Mouse (Mus musculus): ENCODE data around the gene Plscr5.
"Not testable (repeated sequence)": the region's sequence is repeated elsewhere in the genome, so short reads cannot be mapped to it uniquely, and the experiment has no call there.

Plscr5 gene

DNA sequence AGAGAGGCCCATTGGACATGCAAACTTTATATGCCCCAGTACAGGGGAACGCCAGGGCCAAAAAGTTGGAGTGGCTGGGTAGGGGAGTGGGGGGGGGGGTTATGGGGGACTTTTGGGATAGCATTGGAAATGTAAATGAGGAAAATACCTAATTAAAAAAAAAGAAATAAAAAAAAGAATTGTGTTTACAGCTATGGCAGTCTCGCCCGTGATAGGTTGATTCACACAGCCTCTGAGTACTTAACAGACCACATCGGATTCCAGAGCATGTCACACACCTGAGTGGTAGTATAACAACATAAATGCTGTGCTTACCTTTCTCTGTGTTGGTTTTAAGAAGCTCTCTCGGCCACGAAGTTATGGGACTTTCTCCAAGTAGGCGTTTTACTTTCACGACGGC lies at the start of gene Plscr5:
Gene Plscr5, plus strand, starts transcription at position 301 of the 400 bp plus-strand sequence.
- not testable (repeated sequence) for TF ChIP-seq GATA4 (IDR thresholded peaks at IDR 0.05; ENCODE audit: insufficient replicate concordance, low read length)

DNA sequence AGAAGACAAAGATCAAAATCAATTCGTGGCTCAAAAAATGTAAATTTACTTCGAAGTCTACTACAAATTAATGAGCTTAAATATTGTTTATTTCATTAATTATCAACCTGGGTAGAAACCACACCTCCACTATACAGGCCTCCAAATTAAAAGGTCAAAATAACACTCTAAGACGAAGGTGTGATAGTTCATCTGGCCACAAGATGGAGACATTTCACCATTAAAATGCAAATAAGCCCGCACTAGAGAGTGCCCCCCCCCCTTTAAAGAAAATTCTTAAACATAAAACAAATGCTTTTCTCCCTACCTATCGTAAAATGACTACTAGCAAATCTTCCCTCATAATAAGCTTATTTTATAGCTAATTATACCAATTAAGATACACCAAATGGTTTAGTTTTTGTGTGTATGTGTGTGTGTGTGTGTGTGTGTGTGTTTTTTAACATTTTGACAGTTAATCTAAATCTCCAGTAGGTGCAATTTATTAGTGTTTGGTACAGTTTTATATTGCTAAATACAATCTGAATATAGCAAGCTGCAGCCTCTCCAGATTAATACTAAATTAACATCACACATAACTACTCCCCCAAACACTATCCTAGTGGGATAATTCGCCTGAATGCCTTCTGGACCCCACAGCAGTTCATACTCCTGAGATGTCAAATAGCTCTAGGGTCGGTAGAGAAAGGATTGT lies 45.0 kb upstream of the Plscr5 start:
- no peak for TF ChIP-seq GATA4 (IDR thresholded peaks at IDR 0.05; ENCODE audit: insufficient replicate concordance, low read length)

DNA sequence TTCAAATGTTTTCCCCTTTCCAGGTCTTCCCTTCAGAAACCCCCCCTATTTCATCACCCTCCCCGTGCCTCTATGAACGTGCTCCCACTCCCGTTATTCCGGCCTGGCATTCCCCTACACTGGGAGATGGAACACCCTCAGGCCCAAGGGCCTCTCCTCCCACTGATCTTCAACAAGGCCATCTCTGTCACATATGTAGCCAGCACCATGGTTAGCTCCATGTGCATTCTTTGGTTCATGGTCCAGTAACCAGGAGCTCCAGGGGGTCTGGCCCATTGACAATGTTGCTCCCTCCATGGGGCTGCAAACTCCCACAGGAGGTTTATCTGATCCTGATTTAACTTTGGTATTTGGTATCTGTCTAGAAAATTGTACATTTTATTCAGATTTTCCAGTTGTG lies 30.5 kb upstream of the Plscr5 start:
- TF ChIP-seq GATA4 (IDR thresholded peaks at IDR 0.05; ENCODE audit: insufficient replicate concordance, low read length) = no peak

DNA sequence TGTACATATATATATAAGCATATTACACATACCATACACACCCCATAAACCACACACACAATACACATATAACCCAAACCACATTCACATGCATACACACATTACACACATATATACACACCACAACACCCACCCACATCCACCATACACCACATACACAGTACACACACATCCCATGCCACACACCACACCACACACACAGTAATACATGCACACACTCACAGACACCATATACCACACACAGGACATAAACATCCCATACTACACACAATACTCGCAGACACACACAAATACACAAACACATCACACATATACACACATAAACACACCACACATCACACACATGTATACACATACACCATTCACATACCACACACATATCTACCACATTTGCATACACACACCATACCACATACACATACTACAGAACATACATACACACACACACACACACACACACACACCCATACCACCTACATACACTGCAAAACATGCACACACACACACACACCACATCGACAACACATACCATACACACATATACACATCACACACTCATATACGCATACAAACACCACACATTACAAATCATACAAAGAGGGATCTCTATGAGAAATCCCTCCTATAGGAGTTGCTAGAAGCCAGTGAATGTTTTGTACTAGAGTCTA lies 19.3 kb upstream of the Plscr5 start:
- TF ChIP-seq GATA4 (IDR thresholded peaks at IDR 0.05; ENCODE audit: insufficient replicate concordance, low read length) = no peak

DNA sequence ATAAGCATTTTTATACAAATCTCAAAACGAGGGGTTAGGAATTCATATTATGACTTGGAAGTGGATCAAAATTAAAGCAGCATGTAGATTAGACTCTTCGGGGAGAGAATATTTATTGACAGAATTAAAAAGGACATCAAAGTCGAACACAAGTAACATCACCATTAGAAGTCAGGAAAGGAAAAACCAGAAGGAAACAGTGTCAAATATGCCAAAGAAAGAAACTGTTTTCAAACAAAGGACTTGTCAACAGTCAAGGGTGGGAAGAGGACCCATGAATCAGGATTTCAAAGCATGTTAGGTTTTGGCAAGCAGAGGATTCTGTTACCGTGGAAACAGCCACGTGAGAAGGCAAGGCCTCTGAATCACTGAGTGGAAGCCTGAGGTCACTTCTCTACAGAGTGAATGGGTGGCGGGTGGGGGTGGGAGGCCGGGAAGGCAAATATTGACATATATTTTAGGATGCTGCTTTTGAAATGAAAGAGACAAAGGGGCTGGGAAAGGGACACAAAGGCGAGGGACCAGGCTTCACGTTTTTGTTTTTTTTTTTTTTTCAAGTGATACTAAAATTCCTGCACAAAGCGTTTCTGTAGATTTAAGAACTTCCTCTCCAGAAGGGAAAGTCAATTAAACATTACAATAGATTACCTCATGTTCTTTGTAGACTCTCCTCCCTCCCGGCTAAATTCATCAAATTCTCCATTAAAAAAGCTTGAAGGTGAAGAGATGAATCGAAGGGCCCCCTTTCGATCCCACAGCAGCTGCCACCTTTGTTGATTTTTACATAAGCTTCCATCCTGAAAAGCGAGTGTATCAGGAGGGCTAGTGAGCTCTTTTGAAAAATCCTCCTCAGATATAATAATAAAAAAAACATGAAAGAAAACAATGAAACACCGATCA lies 18.3 kb upstream of the Plscr5 start:
- TF ChIP-seq GATA4 (IDR thresholded peaks at IDR 0.05; ENCODE audit: insufficient replicate concordance, low read length) = no peak

DNA sequence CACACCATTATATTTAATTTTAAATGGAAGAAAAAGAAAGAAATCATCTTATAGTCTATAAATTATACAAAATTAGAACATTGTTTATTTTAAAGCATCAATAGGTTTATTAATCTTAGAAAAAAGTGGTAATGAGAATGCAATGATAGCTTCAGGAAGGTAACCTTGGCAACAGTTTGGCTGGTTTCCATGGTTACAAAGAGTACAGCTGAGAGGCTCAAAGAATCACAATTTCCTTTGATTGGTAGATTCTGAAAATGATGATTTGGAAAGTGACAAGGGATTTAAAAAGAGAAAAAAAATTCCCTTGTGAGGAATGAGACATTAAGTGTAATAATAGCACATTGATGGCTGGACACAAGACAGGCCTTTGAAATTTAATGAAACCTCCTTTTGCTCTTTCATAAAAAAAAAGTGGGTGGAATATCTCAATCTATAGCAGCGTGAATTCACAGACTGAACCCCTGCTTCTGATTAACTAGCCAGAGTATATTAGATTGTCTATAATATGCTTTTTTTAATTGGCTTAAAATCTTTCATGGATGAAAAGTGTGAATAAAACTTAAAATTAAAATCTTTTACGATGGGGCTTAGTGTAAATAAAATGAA lies 13.8 kb upstream of the Plscr5 start:
- no peak for TF ChIP-seq GATA4 (IDR thresholded peaks at IDR 0.05; ENCODE audit: insufficient replicate concordance, low read length)

DNA sequence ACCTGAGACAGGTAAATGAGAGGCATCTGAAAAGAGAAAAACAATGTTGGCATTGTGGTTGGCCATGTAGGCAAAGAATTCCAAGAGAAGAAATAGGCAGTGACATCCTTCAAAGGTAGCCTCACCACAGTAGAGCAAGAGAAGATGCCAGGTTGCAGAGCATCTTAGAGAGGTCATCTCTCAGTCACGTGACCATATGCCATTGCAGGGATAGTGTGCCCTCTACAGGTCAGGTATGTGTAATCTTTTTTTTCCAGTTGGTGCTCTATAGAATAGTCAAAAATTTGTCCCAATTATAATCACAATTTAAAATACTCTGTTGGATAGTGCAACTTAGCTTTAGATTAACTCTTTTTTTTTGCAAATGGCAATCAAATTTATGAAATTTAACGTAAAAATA lies 1.4 kb upstream of the Plscr5 start:
- TF ChIP-seq GATA4 (IDR thresholded peaks at IDR 0.05; ENCODE audit: insufficient replicate concordance, low read length) = no peak

DNA sequence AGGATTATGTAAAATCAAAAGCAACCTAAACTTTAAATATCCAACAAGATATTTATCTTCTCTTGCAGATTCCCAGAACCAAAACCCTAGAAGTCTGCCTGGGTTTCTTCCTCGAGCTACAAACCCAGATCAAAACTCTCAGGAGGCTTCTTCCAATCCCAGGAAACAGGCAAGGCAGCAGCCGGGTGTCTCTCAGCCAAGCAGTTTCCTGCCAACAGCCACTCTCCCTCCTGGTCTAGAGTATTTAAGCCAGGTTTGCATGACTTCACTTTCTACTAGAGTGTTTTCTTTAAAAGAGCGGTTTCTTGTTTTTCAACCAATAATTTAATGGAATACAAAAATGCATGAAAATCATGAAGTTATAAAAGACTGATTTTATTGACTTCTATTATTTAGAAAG lies 5.7 kb downstream of the Plscr5 start:
- no peak for TF ChIP-seq GATA4 (IDR thresholded peaks at IDR 0.05; ENCODE audit: insufficient replicate concordance, low read length)

DNA sequence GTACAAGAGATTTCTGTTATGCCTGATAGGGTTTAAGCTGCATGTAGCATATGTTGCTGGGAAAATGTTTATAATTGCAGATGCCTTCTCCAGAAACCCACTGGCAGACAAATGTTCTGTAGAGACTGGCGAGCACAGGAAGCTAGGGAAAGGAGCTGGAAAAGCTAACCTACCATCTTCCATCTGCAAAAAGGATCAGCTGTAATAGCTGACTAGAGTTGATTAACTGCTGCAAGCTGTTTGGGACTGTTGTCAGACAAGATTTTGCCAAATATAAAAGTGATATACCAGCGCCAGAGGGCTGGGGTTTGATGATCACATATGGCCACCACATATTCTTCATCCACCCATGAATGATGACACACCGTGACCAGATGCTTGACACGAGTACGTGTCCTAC lies 6.8 kb downstream of the Plscr5 start:
- TF ChIP-seq GATA4 (IDR thresholded peaks at IDR 0.05; ENCODE audit: insufficient replicate concordance, low read length) = no peak

DNA sequence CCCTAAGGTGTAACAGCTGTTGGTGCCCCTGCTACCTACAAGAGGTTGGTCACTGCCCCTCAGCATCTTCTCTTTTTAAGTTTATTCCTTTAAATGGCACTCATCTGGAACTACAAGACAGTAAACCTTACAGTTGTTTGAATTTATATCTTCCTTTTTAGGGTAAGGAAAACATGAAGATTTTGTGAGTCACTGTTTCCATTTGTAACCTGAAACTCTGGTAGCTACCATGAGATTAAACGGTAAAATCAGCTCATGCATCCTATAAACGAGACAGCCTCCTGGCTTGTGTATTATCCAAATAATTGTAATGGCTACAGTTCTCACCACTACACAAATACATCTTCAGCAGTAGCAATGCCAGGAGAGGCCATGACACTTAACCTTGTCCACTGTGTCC lies 11.7 kb downstream of the Plscr5 start:
- no peak for TF ChIP-seq GATA4 (IDR thresholded peaks at IDR 0.05; ENCODE audit: insufficient replicate concordance, low read length)

DNA sequence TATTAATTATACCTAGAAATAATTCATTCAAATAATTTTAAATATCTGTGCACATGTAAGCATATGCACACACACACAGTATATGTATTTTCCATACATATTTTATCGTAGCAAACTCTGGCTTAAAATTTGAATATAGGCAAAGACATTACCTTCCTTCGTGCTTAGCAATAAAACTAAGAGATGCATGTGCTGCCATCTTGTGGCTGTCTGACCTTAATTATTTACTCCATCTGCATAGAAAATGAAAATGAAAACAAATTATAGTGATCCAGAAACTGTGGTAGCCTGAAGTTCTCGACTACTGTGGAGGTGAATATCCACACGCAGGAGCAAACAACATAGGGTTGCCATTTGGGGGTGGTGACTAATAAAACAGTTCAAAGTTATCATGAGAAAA lies 14.6 kb downstream of the Plscr5 start:
- no peak for TF ChIP-seq GATA4 (IDR thresholded peaks at IDR 0.05; ENCODE audit: insufficient replicate concordance, low read length)

DNA sequence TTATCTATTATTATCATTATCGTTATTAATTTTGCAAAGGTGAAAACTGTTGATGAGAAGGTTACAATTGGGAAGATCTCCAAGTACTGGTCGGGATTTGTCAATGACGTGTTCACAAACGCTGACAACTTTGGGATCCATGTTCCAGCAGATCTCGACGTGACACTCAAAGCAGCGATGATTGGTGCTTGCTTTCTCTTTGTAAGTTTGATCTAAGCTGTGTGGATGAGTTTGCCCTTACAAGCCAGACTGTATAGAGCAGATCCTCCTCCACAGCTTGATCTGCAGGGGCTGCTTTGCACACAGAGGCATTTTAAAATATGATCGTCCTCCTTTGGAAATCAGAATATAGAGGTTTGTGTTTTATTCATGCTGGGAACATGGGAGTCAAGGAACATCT lies 15.0 kb downstream of the Plscr5 start:
- no peak for TF ChIP-seq GATA4 (IDR thresholded peaks at IDR 0.05; ENCODE audit: insufficient replicate concordance, low read length)

DNA sequence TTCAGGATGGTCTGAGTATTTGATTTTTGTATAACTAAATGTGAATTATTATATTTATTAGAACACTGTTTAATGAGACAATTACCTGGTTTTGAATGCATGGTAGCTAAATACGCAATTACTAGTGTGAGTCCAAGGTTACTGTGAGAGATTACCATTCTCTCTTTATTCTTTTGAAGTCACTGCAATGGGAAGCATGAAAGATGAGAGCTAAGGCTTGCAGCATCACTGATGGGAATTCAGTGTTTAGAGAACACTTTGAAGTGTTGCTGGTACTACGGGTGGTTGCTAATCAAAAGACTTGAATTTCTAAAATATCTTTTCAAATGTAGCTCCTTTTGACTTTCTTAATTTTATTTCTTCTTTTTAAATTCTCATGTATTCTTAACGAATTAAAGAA lies 17.1 kb downstream of the Plscr5 start:
- TF ChIP-seq GATA4 (IDR thresholded peaks at IDR 0.05; ENCODE audit: insufficient replicate concordance, low read length) = no peak

DNA sequence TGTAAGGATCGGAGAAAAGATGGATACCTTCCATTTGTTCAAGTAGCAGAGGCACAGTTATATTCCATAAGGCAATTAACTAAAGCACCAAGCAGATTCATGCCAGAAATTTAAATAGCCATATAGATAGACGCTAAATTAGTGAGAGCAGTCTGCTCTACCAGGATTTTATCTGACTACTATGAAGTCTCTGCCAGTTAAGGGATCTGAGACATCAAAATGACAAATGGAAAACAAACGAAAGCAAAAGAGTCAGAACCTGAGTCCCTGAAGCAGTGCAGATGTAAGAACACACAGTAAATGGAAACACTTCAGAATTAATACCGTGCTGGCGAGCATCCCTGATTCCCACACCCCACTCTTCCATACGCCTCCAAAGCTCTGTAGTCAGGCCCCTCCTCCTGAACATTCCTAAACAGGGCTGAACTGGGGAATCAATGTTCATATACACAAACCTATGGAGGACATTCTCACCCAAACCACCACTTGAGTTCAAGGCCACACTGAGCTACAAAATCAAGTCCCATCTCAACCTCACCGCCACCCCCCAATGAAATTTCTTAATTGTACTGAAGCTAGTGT lies 17.7 kb downstream of the Plscr5 start:
- TF ChIP-seq GATA4 (IDR thresholded peaks at IDR 0.05; ENCODE audit: insufficient replicate concordance, low read length) = no peak

DNA sequence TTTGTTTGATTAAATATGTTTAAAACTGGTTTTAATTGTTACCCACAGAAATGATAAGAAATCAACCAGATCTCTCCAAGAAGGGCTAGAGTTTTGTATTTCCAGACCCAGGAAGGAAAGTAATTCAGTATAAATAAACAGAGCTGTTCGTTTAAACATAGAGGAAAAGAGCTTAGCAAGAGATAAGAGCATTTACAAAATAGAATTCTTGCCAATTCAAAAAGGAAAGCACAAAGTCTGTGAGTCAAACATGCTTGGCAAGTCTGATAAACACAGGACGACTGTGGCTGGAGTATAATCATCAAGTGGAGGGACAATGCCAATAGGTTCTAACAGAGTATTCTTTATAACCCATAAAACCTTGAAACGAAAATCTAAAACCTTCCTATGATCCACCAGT lies 18.3 kb downstream of the Plscr5 start:
- TF ChIP-seq GATA4 (IDR thresholded peaks at IDR 0.05; ENCODE audit: insufficient replicate concordance, low read length) = peak; percentile 46; the same call in 1 of the 2 replicates
